Comparison of ENCODE assay signal across 21 mouse cellular contexts in the genomic region with DNA sequence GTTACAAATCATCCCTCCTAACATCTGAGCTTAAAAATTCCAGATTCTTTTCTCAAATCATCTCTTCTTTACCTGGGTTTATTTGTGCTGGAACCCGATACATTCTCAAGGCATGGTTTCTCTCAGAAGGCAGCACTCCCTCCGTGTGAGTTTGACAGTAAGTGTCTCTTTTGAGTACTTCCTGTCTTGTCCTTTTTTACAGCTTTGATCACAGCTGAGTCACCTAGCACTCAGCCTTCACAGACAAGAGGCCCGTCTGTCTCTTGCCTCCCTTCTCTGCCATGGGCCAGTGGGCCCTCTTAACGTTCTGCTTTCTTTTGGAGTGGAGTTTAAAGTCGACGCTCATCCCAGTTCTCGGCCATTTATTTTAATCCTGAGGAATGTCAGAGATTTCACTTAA.
DNase-seq lines count a peak whose midpoint lies in the region; ATAC-seq and TF ChIP-seq lines count a peak whose summit lies in the region.
"Had no signal": no experiment of that assay in that cellular context is flagged by ENCODE, and none has a peak within 500 bp of the region (broad histone marks: within the 10 kb centered on the region; RNA-seq: fewer than 3 reads in every experiment).

No protein-coding gene starts in this region.

- dilution Hi-C loops in CH12.LX (cut with MboI; ENCODE audit: extremely low pct_ligation_motif_present, extremely low pct_unique_long_range_greater_than_20kb, low sequenced_read_pairs) = no loop called here

- in situ Hi-C loops in CH12.LX (cut with MboI; ENCODE audit: low pct_ligation_motif_present, low pct_unique_long_range_greater_than_20kb, low sequenced_read_pairs) = no loop called here

- H3K79me2 ChIP-seq in CH12.LX (replicated peaks; ENCODE audit: control insufficient read depth, extremely low read depth, insufficient read depth, poor library complexity, severe bottlenecking) = no peaks in the 10 kb centered on the region

- H3K4me2 ChIP-seq in kidney, embryonic 15.5 days = no peak overlapping the region
- no peak overlapping the region for H3K4me2 ChIP-seq in CH12.LX (ENCODE audit: insufficient read depth, low read depth, poor library complexity, severe bottlenecking)
- H3K4me2 ChIP-seq: forebrain, embryonic 12.5 days; limb, embryonic 13.5 days; midbrain, embryonic 12.5 days; neural tube, embryonic 12.5 days had no signal

- H3K4me3 ChIP-seq in kidney, embryonic 15.5 days (replicated peaks) = no peak overlapping the region
- H3K4me3 ChIP-seq in CH12.LX (replicated peaks in 1 of 3; ENCODE audit: low read depth in 2 of 3, low read length in 2 of 3, poor library complexity in 1 of 3) = no peak overlapping the region
- H3K4me3 ChIP-seq: forebrain, embryonic 12.5 days; heart, embryonic 10.5 days; hindbrain, embryonic 10.5 days; limb, embryonic 13.5 days; midbrain, embryonic 12.5 days; neural tube, embryonic 12.5 days had no signal

- TF ChIP-seq CTCF in CH12.LX (conservative IDR thresholded peaks at IDR 0.05 in 1 of 2, IDR thresholded peaks at IDR 0.05 in 1 of 2; ENCODE audit: low read depth in 2 of 2, low read length in 2 of 2) = no peak

- no peak overlapping the region for H3K9ac ChIP-seq in kidney, embryonic 15.5 days
- H3K9ac ChIP-seq in CH12.LX (ENCODE audit: insufficient read depth, low read depth) = no peak overlapping the region
- H3K9ac ChIP-seq: forebrain, embryonic 12.5 days; limb, embryonic 13.5 days; liver, embryonic 14.5 days; midbrain, embryonic 12.5 days; neural tube, embryonic 12.5 days had no signal

- no peaks in the 10 kb centered on the region for H3K27me3 ChIP-seq in kidney, embryonic 15.5 days
- no peaks in the 10 kb centered on the region for H3K27me3 ChIP-seq in CH12.LX (replicated peaks)
- H3K27me3 ChIP-seq: forebrain, embryonic 12.5 days; limb, embryonic 13.5 days; midbrain, embryonic 12.5 days; neural tube, embryonic 12.5 days had no signal

- no peak for TF ChIP-seq RAD21 in CH12.LX (IDR thresholded peaks at IDR 0.05; ENCODE audit: low read depth, low read length)

- no peak for TF ChIP-seq POLR2A in CH12.LX (IDR thresholded peaks at IDR 0.05; ENCODE audit: low read depth, low read length)

- 0 out of 2 replicates have a peak, but pooled peaks have one; percentile 49 for ATAC-seq in kidney, embryonic 15.5 days (replicated peaks; ENCODE audit: low FRiP score)
- ATAC-seq: hindbrain, postnatal 0 days had no signal

- no peak for DNase-seq in kidney, postnatal 10 days
- DNase-seq in CH12.LX (ENCODE audit: extremely low read depth) = peak; percentile 33
- peak; percentile 67 for DNase-seq in induced T-regulatory cell, adult 2 months (ENCODE audit: low read depth)
- DNase-seq in thymus, postnatal 4 days = peak; percentile 18
- DNase-seq in liver = no peak
- no peak for DNase-seq in right cerebral cortex, postnatal 25 days
- DNase-seq: adrenal gland, postnatal 14 days; cerebellum, adult 11 months; cerebellum, postnatal 14 days; gastrocnemius, postnatal 36 days; kidney, adult 18-20 months; layer of hippocampus, postnatal 36 days had no signal

- WGBS in kidney, embryonic 15.5 days = 27% methylated on average over 7 of the region's 7 CpGs

- no peaks in the 10 kb centered on the region for H3K4me1 ChIP-seq in kidney, embryonic 15.5 days
- H3K4me1 ChIP-seq in CH12.LX (ENCODE audit: control insufficient read depth in 1 of 2, insufficient read depth in 2 of 2) = peaks cover 15 to 49% of the 10 kb centered on the region in 2 experiments
- H3K4me1 ChIP-seq: forebrain, embryonic 12.5 days; heart, embryonic 10.5 days; hindbrain, embryonic 10.5 days; midbrain, embryonic 12.5 days; neural tube, embryonic 12.5 days had no signal

- TF ChIP-seq EP300 in CH12.LX (IDR thresholded peaks at IDR 0.05; ENCODE audit: low read length) = no peak

- H3K27ac ChIP-seq in kidney, embryonic 15.5 days = no peak overlapping the region
- H3K27ac ChIP-seq in CH12.LX (ENCODE audit: insufficient read depth, low read depth) = no peak overlapping the region
- H3K27ac ChIP-seq: forebrain, embryonic 12.5 days; heart, embryonic 10.5 days; hindbrain, embryonic 10.5 days; hindbrain, postnatal 0 days; limb, embryonic 13.5 days; liver, embryonic 14.5 days; midbrain, embryonic 12.5 days; neural tube, embryonic 12.5 days had no signal

- H3K9me3 ChIP-seq in kidney, embryonic 15.5 days (replicated peaks) = no peaks in the 10 kb centered on the region
- no peaks in the 10 kb centered on the region for H3K9me3 ChIP-seq in CH12.LX (replicated peaks; ENCODE audit: low read length)
- H3K9me3 ChIP-seq: forebrain, embryonic 12.5 days; heart, embryonic 10.5 days; hindbrain, embryonic 10.5 days; limb, embryonic 13.5 days; midbrain, embryonic 12.5 days; neural tube, embryonic 12.5 days had no signal

- no peaks in the 10 kb centered on the region for H3K36me3 ChIP-seq in kidney, embryonic 15.5 days
- H3K36me3 ChIP-seq in CH12.LX (replicated peaks in 1 of 2; ENCODE audit: control insufficient read depth in 1 of 2, insufficient read depth in 1 of 2, low read length in 1 of 2) = no peaks in the 10 kb centered on the region
- H3K36me3 ChIP-seq: forebrain, embryonic 12.5 days; heart, embryonic 10.5 days; hindbrain, embryonic 10.5 days; limb, embryonic 13.5 days; midbrain, embryonic 12.5 days; neural tube, embryonic 12.5 days had no signal

TF ChIP-seq in CH12.LX, 34 proteins besides CTCF, POLR2A, EP300 and RAD21:
- TF ChIP-seq PAX5 (IDR thresholded peaks at IDR 0.05; ENCODE audit: low read length) (no peak), NRF1 (IDR thresholded peaks at IDR 0.05; ENCODE audit: low read depth, low read length) (no peak), NELFE (IDR thresholded peaks at IDR 0.05; ENCODE audit: low read depth, low read length) (no peak), GABPA (IDR thresholded peaks at IDR 0.05; ENCODE audit: insufficient replicate concordance, low read depth, low read length) (no peak), MAX (IDR thresholded peaks at IDR 0.05; ENCODE audit: low read length) (no peak), JUN (IDR thresholded peaks at IDR 0.05; ENCODE audit: insufficient read depth, low read depth, low read length) (no peak), CHD1 (IDR thresholded peaks at IDR 0.05; ENCODE audit: low read depth, low read length) (no peak), MXI1 (IDR thresholded peaks at IDR 0.05; ENCODE audit: low read depth, low read length) (no peak), UBTF (IDR thresholded peaks at IDR 0.05; ENCODE audit: low read depth, low read length) (no peak), MYC (IDR thresholded peaks at IDR 0.05; ENCODE audit: low read depth, low read length) (no peak)
TF ChIP-seq in CH12.LX: peak in this region for 0.

Comparison
In these comparisons a context has a peak if more than half of its experiments do, and no peak if none do; other contexts are left out.
1. DNase-seq: peak in CH12.LX (single experiment), induced T-regulatory cell, adult 2 months (single experiment) and thymus, postnatal 4 days (single experiment); none in kidney, postnatal 10 days (single experiment), liver (single experiment) and right cerebral cortex, postnatal 25 days (single experiment).